Mouse (Mus musculus): ENCODE data around the gene Zmiz1. TPM values are rescaled to one million over a fixed set of nuclear protein-coding genes. Genes with fewer than 3 reads are reported as not detected.

Zmiz1 gene
- total RNA-seq, 2 experiments from 2014 or later = 67.0 to 78.5 TPM

- DNase-seq = no peak
Observed at GRCm38 (mm10) chr14:25492567-25493279, 33.7 kb downstream of the Zmiz1 start.

- no peak for DNase-seq
Observed at GRCm38 (mm10) chr14:25493301-25494241, 34.6 kb downstream of the Zmiz1 start.

GRCm38 (mm10) chr14:25494778-25495177 lies 35.8 kb downstream of the Zmiz1 start:
- no peak for DNase-seq

GRCm38 (mm10) chr14:25496116-25496515 lies 37.1 kb downstream of the Zmiz1 start:
- no peak for DNase-seq

GRCm38 (mm10) chr14:25496989-25497388 lies 38.0 kb downstream of the Zmiz1 start:
- DNase-seq = no peak

- DNase-seq = peak; percentile 65
Observed at GRCm38 (mm10) chr14:25497596-25497995, 38.6 kb downstream of the Zmiz1 start.

- DNase-seq = no peak
Observed at GRCm38 (mm10) chr14:25498367-25498766, 39.4 kb downstream of the Zmiz1 start.

- no peak for DNase-seq
Observed at GRCm38 (mm10) chr14:25499526-25499925, 40.5 kb downstream of the Zmiz1 start.

GRCm38 (mm10) chr14:25500511-25501120 lies 41.6 kb downstream of the Zmiz1 start:
- DNase-seq = no peak

GRCm38 (mm10) chr14:25501481-25501880 lies 42.5 kb downstream of the Zmiz1 start:
- no peak for DNase-seq

GRCm38 (mm10) chr14:25502355-25502754 lies 43.4 kb downstream of the Zmiz1 start:
- DNase-seq = no peak

- no peak for DNase-seq
Observed at GRCm38 (mm10) chr14:25504241-25504640, 45.3 kb downstream of the Zmiz1 start.

- peak; percentile 59 for DNase-seq
Observed at GRCm38 (mm10) chr14:25505201-25505671, 46.3 kb downstream of the Zmiz1 start.

- DNase-seq = no peak
Observed at GRCm38 (mm10) chr14:25508111-25508756, 49.2 kb downstream of the Zmiz1 start.

- peak; percentile 56 for DNase-seq
Observed at GRCm38 (mm10) chr14:25508757-25509139, 49.8 kb downstream of the Zmiz1 start.

- no peak for DNase-seq
Observed at GRCm38 (mm10) chr14:25509450-25510129, 50.6 kb downstream of the Zmiz1 start.

- DNase-seq = no peak
Observed at GRCm38 (mm10) chr14:25510362-25510761, 51.4 kb downstream of the Zmiz1 start.

- no peak for DNase-seq
Observed at GRCm38 (mm10) chr14:25510987-25511386, 52.0 kb downstream of the Zmiz1 start.

GRCm38 (mm10) chr14:25511564-25511963 lies 52.6 kb downstream of the Zmiz1 start:
- no peak for DNase-seq

- DNase-seq = no peak
Observed at GRCm38 (mm10) chr14:25511967-25512366, 53.0 kb downstream of the Zmiz1 start.

- no peak for DNase-seq
Observed at GRCm38 (mm10) chr14:25512803-25513202, 53.8 kb downstream of the Zmiz1 start.

- peak; percentile 63 for DNase-seq
Observed at GRCm38 (mm10) chr14:25513496-25513895, 54.5 kb downstream of the Zmiz1 start.
